8 mouse cellular contexts compared by ENCODE assay signal in genomic region chr11:74649095-74649646, GRCm38 (mm10). TPM values are rescaled to one million over a fixed set of nuclear protein-coding genes. Genes with fewer than 3 reads are reported as not detected.
DNase-seq lines count a peak whose midpoint lies in the region; ATAC-seq and TF ChIP-seq lines count a peak whose summit lies in the region.

TSS of gene Cluh (plus strand) at chr11:74649495.

- no peak; the same call in 1 of the 2 replicates for TF ChIP-seq POLR2A in cortical plate, adult 2 months (IDR thresholded peaks at IDR 0.05; ENCODE audit: extremely low read depth, insufficient read depth, low read length)

- peak within 1 kb of the TSS; percentile 62 for H3K4me3 ChIP-seq in cortical plate, adult 2 months (ENCODE audit: insufficient read depth, low read length)
- peak within 1 kb of the TSS; percentile 97 for H3K4me3 ChIP-seq in megakaryocyte, embryonic 14.5 days (replicated peaks)

- peak; percentile 97 to 98 for DNase-seq in gastrocnemius, adult 8-10 months (ENCODE audit: low spot score in 2 of 2)
- peak; percentile 78 for DNase-seq in hindlimb bud, embryonic 11.5 days (ENCODE audit: extremely low spot score, low read depth, low spot score)
- peak; percentile 97 to 99 for DNase-seq in left cerebral cortex, adult 8-10 months (ENCODE audit: low spot score in 2 of 2)
- DNase-seq in right cerebral cortex, postnatal 10 days (ENCODE audit: low spot score in 2 of 2), result peak; percentile 97 to 98
- DNase-seq in urinary bladder, postnatal 25 days (ENCODE audit: low spot score), result peak; percentile 98

- TF ChIP-seq CTCF in cortical plate, adult 2 months (IDR thresholded peaks at IDR 0.05; ENCODE audit: extremely low read depth, insufficient read depth, low read length), result no peak

- peaks cover 9% of the 10 kb centered on the region for H3K4me1 ChIP-seq in cortical plate, adult 2 months (ENCODE audit: control insufficient read depth, insufficient read depth, low read length)
- peaks cover 60% of the 10 kb centered on the region for H3K4me1 ChIP-seq in megakaryocyte, embryonic 14.5 days

- H3K27me3 ChIP-seq in megakaryocyte, embryonic 14.5 days (replicated peaks), result no peaks in the 10 kb centered on the region

- H3K27ac ChIP-seq in cortical plate, adult 2 months (ENCODE audit: insufficient read depth, low read length), result peak within 1 kb of the TSS; percentile 90

- H3K36me3 ChIP-seq in megakaryocyte, embryonic 14.5 days (replicated peaks; ENCODE audit: low read length), result peaks cover 23% of the 10 kb centered on the region

- H3K9me3 ChIP-seq in megakaryocyte, embryonic 14.5 days, result no peaks in the 10 kb centered on the region

- peak; percentile 95 for ATAC-seq in activated CD4-positive, CD25-positive, alpha-beta regulatory T cell, adult 4 months

RNA-seq across cellular contexts. Expression of gene Cluh, which starts in this region (rescaled TPM):
- polyA plus RNA-seq in activated CD4-positive, CD25-positive, alpha-beta regulatory T cell, adult 4 months (2017; shearing (Covaris generic)), result 1 to 10 TPM; 6.8 to 8.1 TPM
- 51.1 and 52.2 TPM in 2 replicates for polyA plus RNA-seq in cortical plate, adult 2 months (2012; rRNA removed)
- 10 to 100 TPM; 87.3 to 98.6 (median 92.7) TPM for total RNA-seq in gastrocnemius, adult 8-10 months (2022)
- 10 to 100 TPM; 63.0 to 77.5 (median 73.7) TPM for total RNA-seq in left cerebral cortex, adult 8-10 months (2022)
- 2.1 and 8.3 TPM in 2 replicates for polyA plus RNA-seq in megakaryocyte, embryonic 14.5 days (2012; ENCODE audit: insufficient read depth, low replicate concordance)

Comparison
In these comparisons a context has a peak if more than half of its experiments do, and no peak if none do; other contexts are left out.
1. Peak in every context shown above with its lines: DNase-seq, ATAC-seq, H3K4me3 ChIP-seq and H3K27ac ChIP-seq.